Mouse (Mus musculus): ENCODE measurements around the gene Chchd10. TPM values are rescaled to one million over a fixed set of nuclear protein-coding genes. Genes with fewer than 3 reads are reported as not detected.
A peak's percentile ranks its signal among the peaks of the same experiment; 100 is the strongest.

The Chchd10 gene
- total RNA-seq (2012; rRNA removed) (243 and 254 TPM in 2 replicates), total RNA-seq (2014; rRNA removed) (119 and 147 TPM in 2 replicates), polyA plus RNA-seq (2012; ENCODE audit: insufficient read length, low read depth) (412 and 540 TPM in 2 replicates)

DNA sequence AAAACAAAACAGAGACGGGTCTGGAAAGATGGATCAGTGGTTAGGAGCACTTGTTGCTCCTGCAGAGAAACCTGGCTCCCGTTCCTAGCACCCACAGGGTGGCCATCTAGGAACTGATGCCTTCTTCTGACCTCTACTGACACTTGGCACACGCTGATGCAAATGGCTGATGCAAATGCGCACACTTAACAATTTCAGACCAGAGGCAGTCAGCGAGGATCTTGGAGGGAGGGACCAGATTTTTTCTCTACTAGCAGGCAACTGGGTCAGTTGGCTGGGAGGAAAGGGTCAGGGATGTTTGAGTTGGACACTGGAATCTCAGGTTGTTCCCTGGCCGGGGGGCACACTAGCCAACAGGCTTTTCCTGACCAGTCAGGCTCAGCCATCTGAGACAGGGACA is at the start of gene Chchd10:
Chchd10 (plus strand) TSS at position 240 of the 400 bp plus-strand sequence.
- Histone ChIP-seq H3K4me2 (ENCODE audit: insufficient read depth, low read depth, poor library complexity, severe bottlenecking) (peak within 1 kb of the TSS; percentile 64), H3K79me2 (replicated peaks; ENCODE audit: control insufficient read depth, extremely low read depth, insufficient read depth, poor library complexity, severe bottlenecking) (no peaks in the 10 kb centered on the region), H3K9me3 (replicated peaks; ENCODE audit: low read length) (no peaks in the 10 kb centered on the region), H3K4me3 (replicated peaks in 1 of 3; ENCODE audit: low read depth in 2 of 3, low read length in 2 of 3, poor library complexity in 1 of 3) (peak within 1 kb of the TSS in 1 of 3 experiments; percentile 41), H3K9ac (ENCODE audit: insufficient read depth, low read depth) (peak within 1 kb of the TSS; percentile 43), H3K36me3 (replicated peaks in 1 of 2; ENCODE audit: control insufficient read depth in 1 of 2, insufficient read depth in 1 of 2, low read length in 1 of 2) (peaks cover 0 to 2% of the 10 kb centered on the region in 2 experiments), H3K27me3 (replicated peaks) (peaks cover 44% of the 10 kb centered on the region), H3K4me1 (ENCODE audit: control insufficient read depth in 1 of 2, insufficient read depth in 2 of 2) (peaks cover 7 to 29% of the 10 kb centered on the region in 2 experiments), H3K27ac (ENCODE audit: insufficient read depth, low read depth) (no peak within 1 kb of the TSS)
- TF ChIP-seq POLR2AphosphoS2 (IDR thresholded peaks at IDR 0.05; ENCODE audit: low read depth, low read length) = no peak
- peak; percentile 65 for TF ChIP-seq BHLHE40 (IDR thresholded peaks at IDR 0.05; ENCODE audit: low read depth, low read length)
- in situ Hi-C loops (cut with MboI; ENCODE audit: low pct_ligation_motif_present, low pct_unique_long_range_greater_than_20kb, low sequenced_read_pairs) (no loop called here), dilution Hi-C loops (cut with MboI; ENCODE audit: extremely low pct_ligation_motif_present, extremely low pct_unique_long_range_greater_than_20kb, low sequenced_read_pairs) (no loop called here)
- DNase-seq (ENCODE audit: extremely low read depth) = no peak

DNA sequence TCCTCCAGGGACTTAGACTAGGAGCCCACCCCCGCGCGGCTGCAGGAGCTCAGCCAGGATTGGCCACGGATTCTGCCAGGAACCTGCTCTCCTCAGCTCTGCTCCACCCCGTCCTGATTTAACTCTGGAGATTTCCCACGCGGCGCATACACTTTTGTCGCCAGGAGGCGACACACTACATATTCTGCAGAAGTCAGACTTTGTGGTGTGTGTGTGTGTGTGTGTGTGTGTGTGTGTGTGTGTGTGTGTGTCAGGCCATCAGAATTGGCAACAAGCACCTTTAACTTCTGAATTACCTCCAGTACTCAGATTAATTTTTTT is 49.7 kb upstream of the Chchd10 start:
- dilution Hi-C loops (cut with MboI; ENCODE audit: extremely low pct_ligation_motif_present, extremely low pct_unique_long_range_greater_than_20kb, low sequenced_read_pairs) = no loop called here
- DNase-seq (ENCODE audit: extremely low read depth) = peak; percentile 82
- Histone ChIP-seq H3K79me2 (replicated peaks; ENCODE audit: control insufficient read depth, extremely low read depth, insufficient read depth, poor library complexity, severe bottlenecking) (no peaks in the 10 kb centered on the region), H3K9ac (ENCODE audit: insufficient read depth, low read depth) (no peak overlapping the region), H3K4me1 (ENCODE audit: control insufficient read depth in 1 of 2, insufficient read depth in 2 of 2) (peaks cover 4 to 17% of the 10 kb centered on the region in 2 experiments; a peak in 2 of 4 replicates), H3K4me3 (replicated peaks in 1 of 3; ENCODE audit: low read depth in 2 of 3, low read length in 2 of 3, poor library complexity in 1 of 3) (no peak overlapping the region), H3K27me3 (replicated peaks) (no peaks in the 10 kb centered on the region), H3K9me3 (replicated peaks; ENCODE audit: low read length) (no peaks in the 10 kb centered on the region), H3K4me2 (ENCODE audit: insufficient read depth, low read depth, poor library complexity, severe bottlenecking) (peak overlapping the region; percentile 52; the same call in 1 of the 2 replicates), H3K36me3 (replicated peaks in 1 of 2; ENCODE audit: control insufficient read depth in 1 of 2, insufficient read depth in 1 of 2, low read length in 1 of 2) (no peaks in the 10 kb centered on the region), H3K27ac (ENCODE audit: insufficient read depth, low read depth) (no peak overlapping the region)
- peak; percentile 90 for TF ChIP-seq MYC (IDR thresholded peaks at IDR 0.05; ENCODE audit: low read depth, low read length)
- TF ChIP-seq JUND (conservative IDR thresholded peaks at IDR 0.05; ENCODE audit: low read depth, low read length) = 0 out of 2 replicates have a peak, but pooled peaks have one; percentile 30
- no peak for TF ChIP-seq NRF1 (IDR thresholded peaks at IDR 0.05; ENCODE audit: low read depth, low read length)
- TF ChIP-seq NELFE (IDR thresholded peaks at IDR 0.05; ENCODE audit: low read depth, low read length) = peak; percentile 57; the same call in 1 of the 2 replicates
- peak; percentile 90 for TF ChIP-seq ZNF384 (IDR thresholded peaks at IDR 0.05; ENCODE audit: low read depth, low read length)
- TF ChIP-seq SMC3 (IDR thresholded peaks at IDR 0.05; ENCODE audit: low read depth, low read length) = peak; percentile 98
- peak; percentile 78 for TF ChIP-seq MAX (IDR thresholded peaks at IDR 0.05; ENCODE audit: low read length)
- TF ChIP-seq IRF4 (IDR thresholded peaks at IDR 0.05; ENCODE audit: low read depth, low read length) = peak; percentile 80
- 0 out of 2 replicates have a peak, but pooled peaks have one; percentile 34 for TF ChIP-seq RCOR1 (conservative IDR thresholded peaks at IDR 0.05; ENCODE audit: low read depth, low read length)
- TF ChIP-seq ZMIZ1 (IDR thresholded peaks at IDR 0.05; ENCODE audit: low read depth, low read length) = no peak
- TF ChIP-seq RAD21 (IDR thresholded peaks at IDR 0.05; ENCODE audit: low read depth, low read length) = peak; percentile 86
- no peak; the same call in 1 of the 2 replicates for TF ChIP-seq ETS1 (conservative IDR thresholded peaks at IDR 0.05; ENCODE audit: low read depth, low read length)
- peak; percentile 74 for TF ChIP-seq SIN3A (IDR thresholded peaks at IDR 0.05; ENCODE audit: low read length)
- peak; percentile 53 for TF ChIP-seq HCFC1 (IDR thresholded peaks at IDR 0.05; ENCODE audit: low read depth, low read length)
- TF ChIP-seq E2F4 (IDR thresholded peaks at IDR 0.05; ENCODE audit: insufficient replicate concordance, low read depth, low read length) = no peak
- peak; percentile 59 for TF ChIP-seq BHLHE40 (IDR thresholded peaks at IDR 0.05; ENCODE audit: low read depth, low read length)
- peak; percentile 38; the same call in 1 of the 2 replicates for TF ChIP-seq ELF1 (IDR thresholded peaks at IDR 0.05; ENCODE audit: low read depth, low read length)
- peak; percentile 75; the same call in 1 of the 2 replicates for TF ChIP-seq MEF2A (IDR thresholded peaks at IDR 0.05; ENCODE audit: borderline replicate concordance, low read depth, low read length)
- TF ChIP-seq TCF12 (IDR thresholded peaks at IDR 0.05; ENCODE audit: low read depth, low read length) = peak; percentile 57
- peak; percentile 81 for TF ChIP-seq MAZ (IDR thresholded peaks at IDR 0.05; ENCODE audit: low read depth, low read length)
- TF ChIP-seq JUN (IDR thresholded peaks at IDR 0.05; ENCODE audit: insufficient read depth, low read depth, low read length) = no peak
- no peak for TF ChIP-seq ZKSCAN1 (IDR thresholded peaks at IDR 0.05; ENCODE audit: borderline replicate concordance, low read depth, low read length)
- TF ChIP-seq MXI1 (IDR thresholded peaks at IDR 0.05; ENCODE audit: low read depth, low read length) = peak; percentile 75; the same call in 1 of the 2 replicates
- TF ChIP-seq ZC3H11A (IDR thresholded peaks at IDR 0.05; ENCODE audit: low read depth, low read length) = peak; percentile 89
- TF ChIP-seq CTCF (conservative IDR thresholded peaks at IDR 0.05 in 1 of 2, IDR thresholded peaks at IDR 0.05 in 1 of 2; ENCODE audit: low read depth in 2 of 2, low read length in 2 of 2) = peak in 1 of 2 experiments; percentile 96; a peak in 2 of 4 replicates
- in situ Hi-C loops (cut with MboI; ENCODE audit: low pct_ligation_motif_present, low pct_unique_long_range_greater_than_20kb, low sequenced_read_pairs) = loop anchor here (10.0 kb wide), 2 partner anchors 72 to 322 kb away; partner anchors contain the start of gene Gm5134

Data from CH12.LX (cell line).